ENCODE assay signal across 13 mouse cellular contexts in genomic region chr14:49045610-49046009, GRCm38 (mm10).
"Had no signal": no experiment of that assay in that cellular context is flagged by ENCODE, and none has a peak within 500 bp of the region (broad histone marks: within the 10 kb centered on the region; RNA-seq: fewer than 3 reads in every experiment).

No protein-coding gene starts in this region.

- DNase-seq: kidney, adult 18-20 months; kidney, adult 9 months; kidney, postnatal 14 days; kidney, postnatal 4 days; layer of hippocampus, adult 9-11 months; layer of hippocampus, postnatal 36 days; left cerebral cortex, postnatal 4 days; liver, postnatal 0 days; lung, embryonic 14.5 days; right cerebral cortex, postnatal 14 days; spleen, adult 18-20 months; thymus, adult 18-20 months; thymus, postnatal 36 days had no signal
